Mouse (Mus musculus) kidney, embryonic 15.5 days (tissue): ENCODE measurements around the gene Tnfsf15. TPM values are rescaled to one million over a fixed set of nuclear protein-coding genes. Genes with fewer than 3 reads are reported as not detected.

Experiments used
- ATAC-seq: fragments of 200-750 bp; cut with Nextera tagmentation; replicated peaks from 2 replicates; pipeline ENCODE4 v1.8.0; 2017; ENCODE audit warnings: moderate TSS enrichment; ENCODE audit not compliant: low FRiP score
- H3K27ac ChIP-seq: fragments of 300-500 bp; sonication (generic); 2 replicates; pipeline ENCODE4 v1.5.1; 2015; ENCODE audit warnings: mild to moderate bottlenecking, inconsistent platforms
- H3K27me3 ChIP-seq: fragments of 300-500 bp; sonication (generic); 2 replicates; pipeline ENCODE4 v1.6.1; 2015; ENCODE audit warnings: inconsistent platforms
- H3K36me3 ChIP-seq: fragments of 300-500 bp; sonication (generic); 2 replicates; pipeline ENCODE4 v1.6.1; 2015; ENCODE audit warnings: inconsistent platforms
- H3K4me1 ChIP-seq: fragments of 300-500 bp; sonication (generic); 2 replicates; pipeline ENCODE4 v1.6.1; 2015; ENCODE audit warnings: inconsistent platforms
- H3K4me2 ChIP-seq: fragments of 300-500 bp; sonication (generic); 2 replicates; pipeline ENCODE4 v1.6.1; 2015; ENCODE audit warnings: moderate library complexity, mild to moderate bottlenecking, inconsistent platforms
- H3K4me3 ChIP-seq: fragments of 300-500 bp; sonication (generic); replicated peaks from 2 replicates; pipeline ENCODE4 v1.5.1; 2015; ENCODE audit warnings: mild to moderate bottlenecking, inconsistent platforms
- H3K9ac ChIP-seq: fragments of 300-500 bp; sonication (generic); 2 replicates; pipeline ENCODE4 v1.6.1; 2015; ENCODE audit warnings: mild to moderate bottlenecking, inconsistent platforms
- H3K9me3 ChIP-seq: fragments of 300-500 bp; sonication (generic); replicated peaks from 2 replicates; pipeline ENCODE4 v1.6.1; 2016; ENCODE audit warnings: inconsistent platforms
- WGBS: fragments of 180-500 bp; shearing (Covaris S2); methylation state at CpG from one replicate; pipeline ENCODE4 v1.1.7; 2015; ENCODE audit warnings: mixed read lengths; 5-methylcytosine and 5-hydroxymethylcytosine counted together
- polyA plus RNA-seq: library from polyadenylated mRNA; unstranded; fragments of >200 nt; fragmentation: Nextera tagmentation; extraction: Ambion mirVana; gene quantifications from 2 replicates; pipeline ENCODE4 v1.2.1, GENCODE M21; 2015

Gene Tnfsf15
- polyA plus RNA-seq, 1 experiment from 2014 or later: 0.92 TPM

GRCm38 (mm10) chr4:63702006-63702704, 42.8 kb downstream of the Tnfsf15 start:
- Histone ChIP-seq H3K4me2 (no peak overlapping the region), H3K9me3 (no peaks in the 10 kb centered on the region), H3K4me3 (no peak overlapping the region), H3K4me1 (no peaks in the 10 kb centered on the region), H3K36me3 (no peaks in the 10 kb centered on the region), H3K27ac (no peak overlapping the region), H3K27me3 (no peaks in the 10 kb centered on the region), H3K9ac (no peak overlapping the region)
- ATAC-seq: no peak
- WGBS: 91% methylated on average over 4 of the region's 4 CpGs

- 44% methylated on average over 3 of the region's 3 CpGs for WGBS
- no peak for ATAC-seq
- Histone ChIP-seq H3K4me1 (no peaks in the 10 kb centered on the region), H3K4me3 (no peak overlapping the region), H3K27me3 (no peaks in the 10 kb centered on the region), H3K27ac (no peak overlapping the region), H3K4me2 (no peak overlapping the region), H3K9me3 (no peaks in the 10 kb centered on the region), H3K36me3 (no peaks in the 10 kb centered on the region), H3K9ac (no peak overlapping the region)
These were observed 45.2 kb downstream of the Tnfsf15 start for GRCm38 (mm10) chr4:63699749-63700148.

GRCm38 (mm10) chr4:63696921-63697320, 48.0 kb downstream of the Tnfsf15 start:
- 86% methylated on average over 4 of the region's 4 CpGs for WGBS
- Histone ChIP-seq H3K36me3 (no peaks in the 10 kb centered on the region), H3K9me3 (no peaks in the 10 kb centered on the region), H3K4me2 (no peak overlapping the region), H3K27me3 (no peaks in the 10 kb centered on the region), H3K27ac (no peak overlapping the region), H3K9ac (no peak overlapping the region), H3K4me1 (no peaks in the 10 kb centered on the region), H3K4me3 (no peak overlapping the region)
- ATAC-seq: no peak

- ATAC-seq: no peak
- H3K27ac ChIP-seq: no peak overlapping the region
These were observed 52.6 kb downstream of the Tnfsf15 start for GRCm38 (mm10) chr4:63692351-63692750.

GRCm38 (mm10) chr4:63687429-63687828, 57.5 kb downstream of the Tnfsf15 start:
- Histone ChIP-seq H3K4me3 (no peak overlapping the region), H3K9me3 (no peaks in the 10 kb centered on the region), H3K9ac (no peak overlapping the region), H3K27me3 (no peaks in the 10 kb centered on the region), H3K27ac (peak overlapping the region; percentile 56), H3K4me1 (peaks cover 17% of the 10 kb centered on the region), H3K4me2 (no peak overlapping the region), H3K36me3 (no peaks in the 10 kb centered on the region)
- peak; percentile 70; the same call in 1 of the 2 replicates for ATAC-seq
- 32% methylated on average over 8 of the region's 8 CpGs for WGBS

More at GRCm38 (mm10) chr4:63692351-63692750, 52.6 kb downstream of the Tnfsf15 start:
- Histone ChIP-seq H3K4me1 (peaks cover 6% of the 10 kb centered on the region), H3K4me2 (no peak overlapping the region), H3K36me3 (no peaks in the 10 kb centered on the region), H3K9ac (no peak overlapping the region), H3K4me3 (no peak overlapping the region), H3K9me3 (no peaks in the 10 kb centered on the region), H3K27me3 (no peaks in the 10 kb centered on the region)

- Histone ChIP-seq H3K4me3 (no peak overlapping the region), H3K36me3 (no peaks in the 10 kb centered on the region), H3K9me3 (no peaks in the 10 kb centered on the region), H3K9ac (no peak overlapping the region), H3K4me1 (peaks cover 17% of the 10 kb centered on the region), H3K4me2 (no peak overlapping the region), H3K27me3 (no peaks in the 10 kb centered on the region), H3K27ac (no peak overlapping the region)
- ATAC-seq: peak; percentile 57; the same call in 1 of the 2 replicates
These were observed 58.8 kb downstream of the Tnfsf15 start for GRCm38 (mm10) chr4:63686157-63686556.

- H3K9ac ChIP-seq: no peak overlapping the region
- H3K4me1 ChIP-seq: peaks cover 17% of the 10 kb centered on the region
- no peak overlapping the region for H3K4me2 ChIP-seq
- no peaks in the 10 kb centered on the region for H3K9me3 ChIP-seq
- H3K27ac ChIP-seq: no peak overlapping the region
- 33% methylated on average over 4 of the region's 4 CpGs for WGBS
- ATAC-seq: no peak
- no peak overlapping the region for H3K4me3 ChIP-seq
- no peaks in the 10 kb centered on the region for H3K36me3 ChIP-seq
- no peaks in the 10 kb centered on the region for H3K27me3 ChIP-seq
These were observed 59.7 kb downstream of the Tnfsf15 start for GRCm38 (mm10) chr4:63685253-63685525.

- WGBS: 74% methylated on average over 10 of the region's 10 CpGs
These were observed 60.3 kb downstream of the Tnfsf15 start for GRCm38 (mm10) chr4:63684412-63685252.

GRCm38 (mm10) chr4:63683716-63684115, 61.2 kb downstream of the Tnfsf15 start:
- Histone ChIP-seq H3K9ac (no peak overlapping the region), H3K36me3 (no peaks in the 10 kb centered on the region), H3K4me2 (no peak overlapping the region), H3K4me3 (no peak overlapping the region), H3K4me1 (peaks cover 17% of the 10 kb centered on the region), H3K27ac (no peak overlapping the region), H3K9me3 (no peaks in the 10 kb centered on the region), H3K27me3 (no peaks in the 10 kb centered on the region)
- no peak for ATAC-seq
- 94% methylated on average over 6 of the region's 6 CpGs for WGBS

More at GRCm38 (mm10) chr4:63684412-63685252, 60.3 kb downstream of the Tnfsf15 start:
- no peaks in the 10 kb centered on the region for H3K36me3 ChIP-seq
- no peak overlapping the region for H3K4me2 ChIP-seq
- H3K9ac ChIP-seq: no peak overlapping the region
- H3K4me1 ChIP-seq: peaks cover 17% of the 10 kb centered on the region
- no peaks in the 10 kb centered on the region for H3K27me3 ChIP-seq
- no peak overlapping the region for H3K27ac ChIP-seq
- no peak overlapping the region for H3K4me3 ChIP-seq
- no peaks in the 10 kb centered on the region for H3K9me3 ChIP-seq
- no peak for ATAC-seq

- Histone ChIP-seq H3K4me2 (no peak overlapping the region), H3K36me3 (no peaks in the 10 kb centered on the region), H3K27ac (no peak overlapping the region), H3K9me3 (no peaks in the 10 kb centered on the region), H3K9ac (no peak overlapping the region), H3K4me1 (peaks cover 17% of the 10 kb centered on the region), H3K27me3 (no peaks in the 10 kb centered on the region), H3K4me3 (no peak overlapping the region)
- WGBS: 65% methylated on average over 11 of the region's 11 CpGs
- no peak for ATAC-seq
These were observed 61.9 kb downstream of the Tnfsf15 start for GRCm38 (mm10) chr4:63683056-63683455.

- no peak overlapping the region for H3K9ac ChIP-seq
These were observed 62.5 kb downstream of the Tnfsf15 start for GRCm38 (mm10) chr4:63682441-63682840.

GRCm38 (mm10) chr4:63681557-63681956, 63.4 kb downstream of the Tnfsf15 start:
- Histone ChIP-seq H3K4me1 (peaks cover 9% of the 10 kb centered on the region; the same call in 1 of the 2 replicates), H3K4me3 (no peak overlapping the region), H3K4me2 (no peak overlapping the region), H3K36me3 (no peaks in the 10 kb centered on the region), H3K27me3 (no peaks in the 10 kb centered on the region), H3K9me3 (no peaks in the 10 kb centered on the region), H3K27ac (no peak overlapping the region), H3K9ac (no peak overlapping the region)
- no peak for ATAC-seq
- 88% methylated on average over 3 of the region's 3 CpGs for WGBS

More at GRCm38 (mm10) chr4:63682441-63682840, 62.5 kb downstream of the Tnfsf15 start:
- no peak for ATAC-seq
- no peak overlapping the region for H3K4me2 ChIP-seq
- H3K4me1 ChIP-seq: peaks cover 12% of the 10 kb centered on the region
- no peaks in the 10 kb centered on the region for H3K9me3 ChIP-seq
- no peaks in the 10 kb centered on the region for H3K27me3 ChIP-seq
- H3K4me3 ChIP-seq: no peak overlapping the region
- H3K36me3 ChIP-seq: no peaks in the 10 kb centered on the region
- WGBS: 54% methylated on average over 2 of the region's 2 CpGs
- no peak overlapping the region for H3K27ac ChIP-seq
